Mouse (Mus musculus): ENCODE measurements around the gene Chd1l.

DNA sequence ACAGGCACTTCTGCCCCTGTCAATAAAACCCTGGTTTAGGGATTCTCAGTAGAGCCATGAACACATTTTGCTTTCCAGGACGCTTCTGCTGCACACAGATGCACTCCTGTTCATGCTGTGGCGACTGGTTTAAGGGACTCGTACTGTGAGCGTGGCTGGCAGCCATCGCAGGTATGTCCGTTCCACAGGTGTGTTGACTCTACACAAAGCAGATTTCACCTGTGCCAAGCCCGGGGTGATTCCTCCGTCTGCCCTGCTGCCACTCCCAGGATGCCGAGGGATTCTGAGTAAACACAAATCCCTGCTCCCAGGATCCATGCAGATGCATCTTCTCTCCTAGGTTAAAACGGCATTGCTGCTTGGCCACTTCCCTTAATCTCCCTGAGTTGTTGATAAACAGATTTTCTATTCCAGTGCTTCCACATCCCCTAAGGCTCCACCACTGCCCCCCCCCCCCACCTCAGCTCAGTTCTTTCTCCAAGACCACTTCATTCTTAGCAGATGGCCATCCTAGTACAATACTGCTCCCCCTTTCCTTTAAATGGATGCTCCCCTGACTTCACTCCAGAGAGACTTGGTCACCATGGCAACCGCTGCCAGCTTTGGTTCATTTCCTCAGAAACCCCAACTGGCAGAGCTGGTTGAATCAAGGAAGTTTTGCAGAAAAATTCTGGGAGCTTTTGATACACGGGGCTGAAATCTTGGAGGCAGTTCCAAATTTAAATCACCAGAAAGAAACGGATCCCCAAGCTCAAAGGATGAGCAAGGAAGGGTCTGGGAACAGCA is 87.9 kb downstream of the Chd1l start:
- TF ChIP-seq POLR2A (IDR thresholded peaks at IDR 0.05; ENCODE audit: control insufficient read depth, low read depth, low read length): no peak
- TF ChIP-seq CTCF (IDR thresholded peaks at IDR 0.05; ENCODE audit: control insufficient read depth, insufficient read depth, insufficient replicate concordance, low read depth, low read length): no peak

All from testis, adult 2 months (tissue).